ENCODE assay signal across 18 mouse cellular contexts in the genomic region with DNA sequence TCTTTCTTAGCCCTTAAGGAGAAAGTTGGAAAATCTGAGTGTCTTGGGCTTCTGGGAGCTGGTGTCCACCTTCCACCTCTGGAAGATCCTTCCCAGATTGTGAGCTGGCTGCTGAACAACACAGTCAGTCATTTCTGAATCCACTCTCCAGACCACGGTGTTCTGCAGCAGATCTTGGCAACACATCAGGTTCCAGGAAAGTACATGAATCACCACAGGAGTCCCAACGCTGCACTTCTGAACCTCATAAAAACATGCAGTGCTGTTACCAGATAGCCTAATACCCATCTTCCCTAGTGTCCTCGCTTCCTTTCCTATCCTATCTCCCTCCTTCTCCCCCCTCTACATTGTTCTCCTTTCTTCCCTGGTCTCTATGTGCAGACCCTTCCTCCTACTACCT.
DNase-seq lines count a peak whose midpoint lies in the region; ATAC-seq lines count a peak whose summit lies in the region.
"Had no signal": no experiment of that assay in that cellular context is flagged by ENCODE, and none has a peak within 500 bp of the region (broad histone marks: within the 10 kb centered on the region; RNA-seq: fewer than 3 reads in every experiment).

No protein-coding gene starts in this region.

- H3K36me3 ChIP-seq in hindbrain, embryonic 10.5 days, result peaks cover 6% of the 10 kb centered on the region; the same call in 1 of the 2 replicates
- H3K36me3 ChIP-seq in hindbrain, embryonic 16.5 days (ENCODE audit: control insufficient read depth, insufficient read depth, low read length), result no peaks in the 10 kb centered on the region
- H3K36me3 ChIP-seq: embryonic facial prominence, embryonic 13.5 days; G1E; heart, embryonic 12.5 days had no signal

- intact Hi-C loops in heart, postnatal 25 days (cut with DNase I), result no loop called here

- H3K27ac ChIP-seq in hindbrain, embryonic 10.5 days, result no peak overlapping the region
- no peak overlapping the region for H3K27ac ChIP-seq in hindbrain, embryonic 16.5 days (ENCODE audit: low read depth, low read length)
- H3K27ac ChIP-seq: embryonic facial prominence, embryonic 13.5 days; hindbrain, embryonic 14.5 days had no signal

- H3K4me3 ChIP-seq in hindbrain, embryonic 10.5 days, result no peak overlapping the region
- H3K4me3 ChIP-seq in hindbrain, embryonic 16.5 days (ENCODE audit: low read length), result no peak overlapping the region
- H3K4me3 ChIP-seq: embryonic facial prominence, embryonic 13.5 days; heart, embryonic 12.5 days had no signal

- WGBS in hindbrain, embryonic 10.5 days, result 90% methylated on average over 3 of the region's 3 CpGs
- WGBS in hindbrain, embryonic 16.5 days, result 70% methylated on average over 3 of the region's 3 CpGs

- no peak for ATAC-seq in hindbrain, embryonic 16.5 days
- ATAC-seq: forebrain, postnatal 0 days; intestine, embryonic 16.5 days; liver, postnatal 0 days had no signal

- peak; percentile 36 to 52 for DNase-seq in adrenal gland, adult (ENCODE audit: inconsistent age in 2 of 2, low spot score in 1 of 2)
- no peak for DNase-seq in adrenal gland, postnatal 36 days
- DNase-seq in heart, adult 8-10 months (ENCODE audit: low spot score), result peak; percentile 33
- no peak for DNase-seq in heart, postnatal 25 days (ENCODE audit: low spot score)
- DNase-seq in urinary bladder, postnatal 14 days (ENCODE audit: low spot score), result peak; percentile 45
- no peak for DNase-seq in urinary bladder, adult 2 months (ENCODE audit: low spot score)
- DNase-seq in hindbrain, embryonic 10.5 days (ENCODE audit: low spot score), result no peak
- DNase-seq: cerebellum, adult 9-11 months; forebrain, postnatal 0 days; heart, postnatal 14 days; liver, postnatal 0 days; lung, postnatal 4 days had no signal

- H3K9me3 ChIP-seq in hindbrain, embryonic 10.5 days, result peaks cover 3% of the 10 kb centered on the region; the same call in 1 of the 2 replicates
- no peaks in the 10 kb centered on the region for H3K9me3 ChIP-seq in hindbrain, embryonic 16.5 days (ENCODE audit: control insufficient read depth, low read length)
- H3K9me3 ChIP-seq: G1E; heart, embryonic 12.5 days had no signal

- no peaks in the 10 kb centered on the region for H3K27me3 ChIP-seq in hindbrain, embryonic 10.5 days (ENCODE audit: insufficient read depth, poor library complexity, severe bottlenecking)
- H3K27me3 ChIP-seq in hindbrain, embryonic 16.5 days (replicated peaks; ENCODE audit: control insufficient read depth, insufficient read depth, low read length), result no peaks in the 10 kb centered on the region
- H3K27me3 ChIP-seq: embryonic facial prominence, embryonic 13.5 days; heart, embryonic 12.5 days had no signal

- no peak overlapping the region for H3K9ac ChIP-seq in hindbrain, embryonic 16.5 days (ENCODE audit: low read depth, low read length)
- H3K9ac ChIP-seq: embryonic facial prominence, embryonic 13.5 days; forebrain, postnatal 0 days; heart, embryonic 12.5 days; hindbrain, embryonic 14.5 days; liver, postnatal 0 days had no signal

- H3K4me1 ChIP-seq in hindbrain, embryonic 10.5 days (replicated peaks), result no peaks in the 10 kb centered on the region
- H3K4me1 ChIP-seq in hindbrain, embryonic 16.5 days (ENCODE audit: control insufficient read depth, insufficient read depth, low read depth, low read length), result no peaks in the 10 kb centered on the region

- H3K4me2 ChIP-seq in hindbrain, embryonic 16.5 days (ENCODE audit: low read length), result no peak overlapping the region
- H3K4me2 ChIP-seq: embryonic facial prominence, embryonic 13.5 days; heart, embryonic 12.5 days; hindbrain, embryonic 14.5 days had no signal

Comparison
In these comparisons a context has a peak if more than half of its experiments do, and no peak if none do; other contexts are left out.
1. DNase-seq: peak in adrenal gland, adult (2 of 2), heart, adult 8-10 months (single experiment) and urinary bladder, postnatal 14 days (single experiment); none in adrenal gland, postnatal 36 days (0 of 2), heart, postnatal 25 days (single experiment), urinary bladder, adult 2 months (single experiment) and hindbrain, embryonic 10.5 days (single experiment).